Mouse (Mus musculus) thymus, postnatal 14 days (tissue): ENCODE results near the gene Kbtbd8.

ENCODE experiments used
- DNase-seq: peaks from one replicate; pipeline ENCODE4 v3.0.0; 2021

Kbtbd8 gene

GRCm38 (mm10) chr6:95174311-95175143 is 57.5 kb downstream of the Kbtbd8 start:
- no peak for DNase-seq
